Mouse (Mus musculus) T-helper 1 cell (primary cell): ENCODE results near the gene Dus3l.

ENCODE experiments used
- in situ Hi-C: fragments of 300-600 bp; cut with MboI, MseI; formaldehyde crosslinking; loops from one replicate; pipeline ENCODE4 v1.15.1; 2025; ENCODE audit warnings: high pct_unique_total_duplicates

Dus3l gene

DNA sequence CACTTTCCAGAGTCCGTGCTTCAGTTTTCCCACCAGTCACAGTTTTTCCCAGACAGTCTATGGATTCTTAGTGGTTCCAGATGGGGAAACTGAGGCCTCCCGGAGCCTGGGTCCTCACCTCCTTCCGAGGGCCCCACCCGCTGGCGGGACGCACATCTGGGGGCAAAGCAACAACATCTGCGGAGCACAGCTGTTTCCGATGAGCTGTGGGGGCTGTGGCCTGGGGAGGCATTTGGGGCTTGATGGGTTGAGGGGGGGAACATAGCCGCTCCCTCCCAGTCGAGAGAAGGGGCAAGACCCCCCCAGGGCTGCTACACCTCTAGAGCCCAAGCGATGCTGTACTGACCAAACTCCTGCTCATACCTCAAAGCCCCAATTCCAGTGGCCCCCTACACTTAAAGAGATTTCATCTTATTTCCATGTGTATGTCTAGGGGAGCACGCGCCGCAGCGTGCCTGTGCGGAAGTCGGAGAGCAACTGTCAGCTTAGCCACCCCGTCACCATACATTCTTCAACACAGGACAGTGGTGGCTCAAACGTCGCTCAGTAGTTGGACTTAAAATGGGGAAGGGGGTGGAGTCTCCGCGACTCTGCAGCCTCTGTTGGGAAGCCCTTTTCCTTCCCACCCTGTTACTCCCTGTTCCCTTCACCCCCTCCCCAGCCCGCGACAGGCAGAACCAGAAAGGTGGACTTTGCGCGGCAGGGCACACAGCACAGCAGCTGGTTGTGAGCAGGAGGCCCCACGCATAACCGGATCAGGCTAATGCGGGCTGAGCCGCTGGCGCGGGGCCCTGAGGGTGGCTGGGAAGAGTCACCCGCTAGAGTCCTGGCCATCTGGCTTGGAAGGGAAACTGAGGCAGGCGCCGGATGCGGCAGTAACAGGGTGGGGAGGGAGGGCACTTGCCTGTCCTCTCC is 10.0 kb upstream of the Dus3l start:
- in situ Hi-C loops = no loop called here

DNA sequence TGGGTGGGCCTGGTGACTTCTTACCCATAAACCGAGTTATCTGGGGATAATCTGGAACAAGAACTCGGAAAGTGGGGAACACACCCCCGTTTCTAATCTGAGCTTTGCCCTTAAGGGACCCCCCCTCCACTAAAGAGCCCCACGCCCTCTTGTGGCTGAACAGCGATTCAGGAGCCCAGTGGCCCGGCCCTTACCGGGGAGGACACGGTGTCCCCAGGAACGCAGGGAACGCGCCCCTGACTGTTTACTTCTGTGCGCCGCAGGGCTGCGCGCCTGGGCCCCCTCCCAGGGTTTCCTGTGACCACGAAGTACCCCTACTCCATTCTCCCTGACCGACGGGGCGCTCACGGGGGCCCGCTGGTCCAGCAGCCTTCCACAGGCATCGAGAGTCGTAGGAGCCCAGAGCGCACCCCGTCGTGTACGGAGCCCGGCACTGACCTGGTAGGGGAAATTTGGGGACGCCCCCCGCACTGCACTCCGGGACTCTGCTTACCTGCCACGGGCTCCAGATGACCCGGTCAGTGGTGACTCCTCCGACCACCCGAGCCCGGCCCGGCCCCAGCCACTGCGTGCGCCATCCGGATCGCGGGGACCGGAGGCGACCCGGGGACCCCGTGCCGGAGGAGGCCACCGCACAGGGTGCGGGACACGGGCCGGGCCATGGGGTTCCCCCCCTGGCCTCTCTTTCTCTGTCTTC is 7.7 kb upstream of the Dus3l start:
- in situ Hi-C loops = no loop called here

DNA sequence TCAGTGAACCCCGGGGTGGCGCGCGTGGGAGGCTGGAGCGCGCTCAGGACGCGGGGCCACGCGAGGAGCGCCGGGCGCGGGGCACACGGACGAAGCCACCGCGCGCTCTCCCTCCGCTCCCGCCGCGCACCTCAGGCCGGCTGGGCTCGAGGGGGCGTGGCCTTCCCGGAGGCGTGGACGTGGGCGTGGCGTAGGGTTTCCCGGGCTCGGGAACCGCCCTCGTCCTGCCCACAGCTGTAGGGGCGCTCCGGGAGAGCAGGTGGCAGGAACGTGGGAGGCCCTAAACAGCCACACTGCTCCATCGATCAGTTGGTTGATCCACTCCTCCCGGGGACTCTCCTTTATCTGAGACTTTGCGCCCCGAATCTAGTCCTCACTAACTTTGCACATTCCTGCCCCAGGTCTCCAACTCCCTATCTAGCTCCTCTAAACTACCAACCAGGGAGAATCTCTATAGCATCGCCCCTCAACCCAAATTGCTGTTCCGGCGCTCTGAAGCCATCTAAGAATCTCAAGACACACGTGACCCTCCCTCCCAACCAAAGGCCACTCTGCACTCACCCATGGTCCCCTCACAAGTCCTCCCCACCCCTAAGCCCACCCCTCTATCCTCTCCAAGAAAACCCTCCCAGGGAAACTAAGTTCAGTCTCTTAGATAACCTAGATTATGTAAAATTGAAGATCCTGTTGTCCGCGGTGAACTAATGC is 7.0 kb upstream of the Dus3l start, which contains the start of gene Nrtn:
Gene Nrtn, minus strand, starts transcription at position 115 of the 708 bp plus-strand sequence.
- in situ Hi-C loops = no loop called here

DNA sequence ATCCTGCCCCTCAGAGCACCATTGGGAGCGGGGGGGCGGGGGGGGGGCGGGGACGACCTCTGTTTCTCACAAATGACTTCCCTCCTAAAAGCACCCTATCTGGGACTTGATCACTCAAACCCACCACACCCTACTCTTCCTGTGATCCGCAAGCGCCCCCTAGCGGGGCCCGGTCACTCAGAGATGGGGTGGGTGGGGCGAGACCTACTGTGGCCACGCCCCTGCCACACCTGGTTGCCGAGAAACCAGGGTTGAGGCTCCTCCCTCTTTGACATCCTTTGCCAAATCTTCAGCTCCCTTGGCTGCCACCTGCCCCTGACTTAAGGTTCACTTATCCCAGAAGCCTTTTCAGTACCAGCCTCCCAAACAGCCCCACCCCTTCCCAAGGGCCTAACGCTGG is 6.4 kb upstream of the Dus3l start:
- in situ Hi-C loops = no loop called here

DNA sequence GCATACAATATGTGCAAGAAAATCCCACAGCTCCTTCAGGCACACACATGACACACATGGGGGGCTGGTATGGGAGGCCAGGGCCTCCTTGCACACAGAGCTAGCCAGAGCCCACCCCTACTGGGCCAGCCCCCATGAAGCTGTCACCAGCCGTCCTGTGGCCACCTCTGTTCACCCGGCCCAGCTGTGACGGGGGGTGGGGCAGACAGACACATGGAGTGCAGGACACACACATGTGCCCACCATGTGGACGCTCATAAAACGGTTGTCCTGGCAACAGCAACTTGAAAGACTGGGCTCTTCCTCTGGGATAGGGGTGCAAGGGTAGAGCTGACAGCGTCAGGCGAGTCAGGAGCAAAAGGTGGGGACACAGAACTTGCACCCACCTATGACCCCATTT is 5.3 kb upstream of the Dus3l start:
- in situ Hi-C loops = no loop called here

DNA sequence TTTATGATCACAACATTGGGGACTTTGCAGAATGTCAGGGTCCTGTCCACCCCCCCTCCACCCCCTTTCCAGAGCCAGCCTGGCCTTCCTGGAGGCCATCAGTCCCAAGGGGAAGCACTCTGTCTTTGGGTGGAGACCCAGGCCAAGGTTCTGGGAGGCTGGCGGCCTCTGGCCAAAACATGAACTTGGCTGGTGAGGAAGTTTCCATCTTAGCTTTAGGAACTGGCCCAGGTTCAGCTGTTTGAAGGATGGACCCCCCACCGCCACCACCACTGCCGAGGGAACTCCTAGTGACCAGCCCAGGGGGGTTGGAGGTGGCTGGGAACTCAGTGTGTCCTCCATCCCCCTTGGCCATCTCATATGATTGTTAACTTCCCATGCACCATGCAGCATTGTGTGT is 3.5 kb upstream of the Dus3l start:
- in situ Hi-C loops = no loop called here

GRCm38 (mm10) chr17:56761991-56762410 is 2.6 kb upstream of the Dus3l start:
- in situ Hi-C loops = no loop called here

GRCm38 (mm10) chr17:56762769-56763731 is 1.5 kb upstream of the Dus3l start:
- in situ Hi-C loops = no loop called here

GRCm38 (mm10) chr17:56763741-56764250 is 761 bp upstream of the Dus3l start:
- in situ Hi-C loops = no loop called here

GRCm38 (mm10) chr17:56765431-56765830 is 874 bp downstream of the Dus3l start:
- in situ Hi-C loops = no loop called here

GRCm38 (mm10) chr17:56766631-56767405 is 2.3 kb downstream of the Dus3l start:
- in situ Hi-C loops = no loop called here

GRCm38 (mm10) chr17:56767531-56768135 is 3.1 kb downstream of the Dus3l start:
- in situ Hi-C loops = no loop called here

DNA sequence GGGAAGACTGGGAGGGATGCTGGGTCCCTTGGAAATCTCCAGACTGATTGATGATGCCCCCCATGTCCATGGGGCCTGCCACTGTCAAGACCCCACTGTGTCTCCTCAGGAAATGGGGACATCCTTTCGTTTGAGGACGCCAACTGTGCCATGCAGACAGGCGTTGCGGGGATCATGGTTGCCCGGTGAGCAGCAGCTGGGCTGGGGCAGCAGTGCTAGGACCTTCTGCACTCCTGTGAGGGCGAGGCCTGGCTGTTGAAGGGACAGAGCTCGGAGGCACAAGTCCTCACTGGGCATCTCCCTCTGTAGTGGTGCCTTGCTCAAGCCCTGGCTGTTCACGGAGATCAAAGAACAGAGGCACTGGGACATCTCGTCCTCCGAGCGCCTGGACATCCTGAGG is 4.4 kb downstream of the Dus3l start:
- in situ Hi-C loops = no loop called here

DNA sequence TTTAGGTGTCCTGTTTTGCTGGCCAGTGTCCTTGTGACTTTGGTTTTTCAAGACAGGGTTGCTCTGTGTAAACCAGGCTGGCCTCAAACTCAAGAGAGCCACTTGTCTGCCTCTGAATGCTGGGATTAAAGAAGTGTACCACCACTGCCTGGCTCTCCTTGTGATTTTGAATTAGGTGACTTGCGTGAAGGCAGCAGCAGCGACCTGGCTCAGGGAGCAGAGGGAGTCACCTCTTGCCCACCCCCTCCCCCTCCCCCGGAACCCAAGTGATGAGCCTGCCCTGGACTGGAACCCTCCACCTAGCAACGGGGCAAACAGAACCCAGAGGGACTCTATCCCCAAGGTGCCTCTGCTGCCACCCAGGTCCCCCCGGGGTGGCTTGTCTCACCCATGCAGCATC is 5.4 kb downstream of the Dus3l start, which contains the start of gene Prr22:
Gene Prr22, plus strand, starts transcription at position 301 of the 400 bp plus-strand sequence.
- in situ Hi-C loops = no loop called here

DNA sequence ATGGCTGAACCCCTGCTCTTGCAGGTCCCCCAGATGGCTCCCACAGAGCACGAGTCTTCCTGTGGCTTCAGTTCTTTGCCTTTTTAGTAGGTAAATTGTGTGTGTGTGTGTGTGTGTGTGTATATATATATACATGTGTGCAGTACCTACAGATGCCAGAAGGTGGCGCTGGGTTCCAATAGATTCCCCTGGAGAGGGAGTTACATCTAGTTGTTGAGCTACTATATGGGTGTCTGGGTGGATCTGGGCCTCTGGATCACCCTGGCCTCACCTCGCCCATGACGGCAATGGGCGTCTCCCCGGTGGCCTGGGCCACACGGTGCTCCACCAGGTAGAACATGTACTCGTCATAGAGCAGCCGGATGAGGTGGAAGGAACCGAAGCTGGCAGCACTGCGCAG is 13.0 kb downstream of the Dus3l start:
- in situ Hi-C loops = no loop called here

- in situ Hi-C loops = no loop called here
Observed at GRCm38 (mm10) chr17:56778779-56779362, 14.3 kb downstream of the Dus3l start.

DNA sequence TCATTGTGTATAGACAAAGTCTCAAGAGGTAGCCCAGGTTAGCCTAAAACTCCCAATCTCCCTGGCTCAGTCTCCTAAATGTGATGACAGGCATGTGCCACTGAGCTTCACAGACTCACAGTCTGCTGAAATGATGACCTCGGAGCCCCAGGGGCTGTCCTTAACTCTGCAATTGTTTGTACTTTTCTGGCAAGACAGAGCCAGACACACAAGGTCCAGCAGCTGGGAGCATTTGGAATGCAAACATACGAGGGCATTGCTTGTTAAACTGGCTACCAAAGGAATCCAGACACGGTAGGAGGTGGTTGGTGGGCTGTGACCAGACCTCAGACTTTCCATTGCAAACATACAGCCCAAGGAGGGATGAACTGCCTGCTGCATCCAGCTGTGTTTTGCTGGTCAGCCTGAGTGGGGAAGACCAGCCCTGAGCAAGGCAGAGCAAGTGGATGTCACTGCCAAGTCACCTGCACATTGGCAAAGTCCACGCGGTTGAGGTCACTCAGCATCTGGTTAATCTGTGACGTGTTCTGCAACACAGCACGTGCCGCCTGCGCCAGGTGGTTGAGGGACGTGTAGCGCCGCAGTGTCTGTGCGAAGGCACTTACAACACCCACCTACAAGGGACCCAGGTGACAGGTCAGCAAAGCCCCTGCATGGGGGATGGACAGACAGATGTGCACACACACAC is 15.9 kb downstream of the Dus3l start:
- in situ Hi-C loops = no loop called here

DNA sequence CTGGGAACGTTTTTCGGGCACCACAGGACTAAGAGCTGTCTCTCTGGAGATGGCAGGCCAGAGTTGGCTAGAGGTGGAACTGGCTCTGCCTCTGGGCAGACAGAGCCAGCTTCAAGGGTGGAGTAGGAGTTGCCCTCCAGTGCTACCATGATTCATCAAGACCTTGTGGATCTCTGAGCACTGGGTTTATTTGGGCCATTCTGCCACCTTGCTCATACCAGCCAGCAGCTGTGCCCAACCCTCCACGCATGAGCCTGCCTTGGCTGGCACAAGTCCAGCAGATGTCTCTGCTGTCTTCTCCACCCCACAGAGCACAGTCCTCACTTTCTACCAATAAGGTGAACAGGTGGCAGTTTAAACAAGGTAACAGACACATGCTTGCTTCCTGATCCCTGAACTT is 24.3 kb downstream of the Dus3l start:
- in situ Hi-C loops = no loop called here

GRCm38 (mm10) chr17:56789286-56789685 is 24.7 kb downstream of the Dus3l start:
- in situ Hi-C loops = no loop called here
